Mouse (Mus musculus): ENCODE measurements at regions not wholly inside any gene's neighbourhood (a gene's known extent, or its start where the extent isn't known, plus 50 kb on each side); places are given as distances from the start of the nearest gene placed in this dataset.
"Not testable (repeated sequence)": the region's sequence is repeated elsewhere in the genome, so short reads cannot be mapped to it uniquely, and the experiment has no call there.

DNA sequence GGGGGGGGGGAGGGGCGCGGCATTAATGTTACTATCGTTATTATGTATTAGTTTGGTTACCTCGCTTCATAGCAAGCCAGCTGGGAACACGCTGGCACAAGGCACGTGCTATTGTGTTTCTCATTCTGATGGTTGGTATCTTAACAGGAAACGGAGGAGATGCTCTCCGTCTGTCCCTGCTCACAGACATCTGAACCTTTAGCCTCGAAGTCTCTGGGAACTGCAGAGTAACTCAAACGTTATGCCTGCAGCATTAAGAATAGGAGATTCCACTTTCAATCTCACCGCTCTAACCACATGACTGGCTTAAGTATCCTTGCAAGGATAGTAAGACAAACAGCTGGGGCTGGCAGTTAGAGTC is 80.0 kb downstream of the Nfkbiz start:
- in situ Hi-C loops (cut with MboI, MseI) = no loop called here

DNA sequence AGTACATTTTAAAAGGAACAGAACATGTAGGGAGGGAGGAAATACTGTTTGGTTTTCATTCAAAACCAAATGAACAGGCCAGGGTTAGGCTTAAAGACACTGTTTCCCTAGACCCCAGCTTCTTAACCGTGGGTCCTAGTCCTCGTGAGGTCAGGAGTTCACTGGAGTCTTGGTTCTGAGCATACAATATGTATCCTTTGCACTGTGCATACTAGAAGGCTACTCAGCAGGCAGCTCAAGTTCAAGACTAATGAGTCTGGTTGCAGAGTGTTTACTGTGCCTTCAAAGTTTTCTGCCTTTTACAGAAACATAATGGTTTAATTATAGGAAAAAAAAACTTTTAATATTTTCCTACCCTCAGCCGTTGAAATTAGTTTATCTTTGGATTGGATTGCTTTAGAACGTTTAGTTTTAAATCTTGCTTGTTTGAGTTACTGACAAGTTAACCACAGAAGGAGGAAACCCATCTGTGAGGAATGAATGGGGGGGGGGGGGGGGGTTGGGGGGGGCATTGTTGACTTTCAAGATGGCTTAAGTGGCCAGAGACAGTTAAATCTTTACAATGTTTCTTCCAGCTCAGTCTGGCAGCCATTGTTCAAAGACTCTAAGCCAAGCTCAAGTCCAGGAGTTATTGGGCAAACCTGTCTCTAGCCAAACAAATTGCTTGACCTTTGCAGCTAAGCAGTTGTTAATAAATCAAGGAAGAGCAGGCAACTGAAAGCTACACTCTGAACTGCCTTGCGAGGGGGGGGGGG is 80.6 kb downstream of the Nfkbiz start:
- in situ Hi-C loops (cut with MboI, MseI) = no loop called here

DNA sequence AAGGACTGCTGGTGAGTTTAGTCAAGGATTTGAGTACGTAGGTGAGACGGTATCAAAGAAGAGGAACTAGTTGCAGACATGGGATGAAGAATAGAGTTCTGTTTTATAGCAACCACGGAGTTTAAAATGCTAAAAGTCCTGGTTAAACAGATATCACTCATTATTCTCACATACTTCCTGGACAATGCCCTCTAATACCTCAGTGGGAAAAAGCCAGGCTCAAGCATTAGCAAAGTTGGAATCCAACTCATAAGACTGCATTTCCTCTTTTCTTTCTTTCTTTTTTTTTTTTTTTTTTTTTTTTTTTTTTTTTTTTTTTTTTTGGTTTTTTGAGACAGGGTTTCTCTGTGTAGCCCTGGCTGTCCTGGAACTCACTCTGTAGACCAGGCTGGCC is 81.3 kb downstream of the Nfkbiz start:
- in situ Hi-C loops (cut with MboI, MseI) = not testable (repeated sequence)

DNA sequence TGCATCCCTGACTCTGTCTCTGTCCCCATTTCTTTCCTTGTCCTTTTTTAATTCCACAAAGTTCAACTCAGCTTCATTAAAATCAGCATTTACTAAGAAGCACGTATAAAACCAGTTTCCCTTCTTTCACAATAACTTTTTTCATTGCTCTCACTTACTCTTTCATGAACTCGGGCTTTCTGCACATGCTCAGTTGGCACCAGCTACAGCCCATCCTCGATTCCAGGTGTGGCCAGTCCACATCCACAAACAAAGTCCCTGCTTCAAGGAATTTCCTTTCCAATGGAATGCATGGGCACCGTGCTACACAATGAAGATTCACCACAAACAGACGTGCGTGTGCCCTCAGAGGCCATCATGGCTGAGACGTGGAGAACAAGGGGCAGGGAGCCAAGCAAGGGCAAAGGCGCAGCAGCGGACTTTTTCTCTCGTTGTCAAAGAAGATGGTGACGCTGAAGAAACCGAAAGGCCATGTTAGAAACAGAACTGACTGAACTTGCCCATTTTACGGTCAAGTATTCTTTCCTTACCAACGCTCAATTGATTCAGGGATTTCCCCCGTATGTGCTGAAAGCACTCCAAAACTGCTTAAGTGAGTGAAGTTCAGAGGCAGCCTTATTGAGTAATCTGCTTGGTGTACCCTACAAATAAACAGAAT is 81.8 kb downstream of the Nfkbiz start:
- in situ Hi-C loops (cut with MboI, MseI) = no loop called here

DNA sequence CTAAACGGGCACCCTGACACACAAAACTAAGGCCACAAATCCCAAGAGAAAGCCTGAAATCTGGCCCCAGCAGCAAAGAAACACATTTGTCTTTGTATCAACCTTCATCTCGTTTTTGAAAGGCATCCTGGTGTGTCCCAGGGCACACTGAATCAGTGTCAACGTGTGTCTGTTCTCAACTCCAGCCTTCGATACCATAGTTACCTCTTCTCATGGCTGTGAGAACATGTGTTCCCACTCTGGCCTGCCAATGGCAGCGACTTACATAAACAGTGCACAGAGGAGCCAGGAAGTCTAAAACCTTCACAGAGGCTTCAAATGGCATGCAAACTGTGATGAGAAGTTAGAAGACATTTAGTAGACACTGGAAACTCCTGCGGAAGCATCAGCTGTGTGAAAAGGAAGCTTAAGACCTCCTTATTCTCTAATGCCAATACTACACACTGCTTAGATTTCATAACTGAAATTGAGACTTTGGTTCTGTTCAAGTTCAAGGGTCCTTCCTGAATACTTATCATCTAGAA is 83.3 kb downstream of the Nfkbiz start:
- in situ Hi-C loops (cut with MboI, MseI) = no loop called here

DNA sequence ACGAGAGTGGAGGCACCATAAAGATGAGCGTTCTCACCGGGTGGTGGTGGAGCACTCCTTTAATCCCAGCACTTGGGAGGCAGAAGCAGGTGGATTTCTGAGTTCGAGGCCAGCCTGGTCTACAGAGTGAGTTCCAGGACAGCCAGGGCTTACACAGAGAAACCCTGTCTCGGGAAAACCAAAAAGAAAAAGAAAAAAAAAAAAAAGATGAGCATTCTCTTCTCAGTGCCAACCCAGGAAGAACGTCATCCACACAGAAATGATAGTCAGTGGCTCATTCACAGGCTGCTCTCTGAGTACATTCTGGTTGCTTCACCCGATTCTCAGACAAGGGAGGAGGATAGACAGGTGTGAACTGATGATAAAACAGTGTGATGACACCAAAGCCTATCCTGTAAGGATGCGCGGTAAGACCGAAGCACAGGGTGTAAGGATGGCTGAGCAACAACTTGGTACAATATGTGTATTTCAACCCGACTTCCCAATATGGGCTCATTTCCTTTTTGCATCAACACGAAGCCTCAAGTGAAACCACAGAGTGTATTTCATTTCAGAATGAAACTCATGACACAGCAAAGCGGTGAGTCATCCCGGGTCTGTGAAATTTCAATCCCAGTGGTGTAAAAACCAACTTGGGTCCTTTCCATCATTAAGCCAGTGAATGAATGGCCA is 84.5 kb downstream of the Nfkbiz start:
- in situ Hi-C loops (cut with MboI, MseI) = no loop called here

DNA sequence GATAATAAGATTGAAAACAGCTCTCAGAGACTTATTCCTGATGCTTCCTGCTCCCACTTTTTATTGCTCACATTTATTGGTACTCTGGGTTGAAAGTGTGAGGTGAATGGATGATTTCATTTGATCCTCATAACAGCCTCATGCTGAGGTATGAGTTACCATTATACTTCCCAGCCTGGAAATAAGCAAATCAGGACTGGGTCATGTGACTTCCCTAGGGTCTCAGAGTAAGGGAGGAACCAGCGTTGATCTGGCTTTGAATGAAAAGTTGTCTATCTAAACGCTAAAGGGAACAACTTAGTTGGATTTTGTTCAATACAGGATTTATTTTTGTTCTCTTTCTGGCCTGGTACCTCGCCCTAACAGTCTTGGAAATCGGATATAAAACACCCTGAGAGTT is 85.3 kb downstream of the Nfkbiz start:
- in situ Hi-C loops (cut with MboI, MseI) = no loop called here

DNA sequence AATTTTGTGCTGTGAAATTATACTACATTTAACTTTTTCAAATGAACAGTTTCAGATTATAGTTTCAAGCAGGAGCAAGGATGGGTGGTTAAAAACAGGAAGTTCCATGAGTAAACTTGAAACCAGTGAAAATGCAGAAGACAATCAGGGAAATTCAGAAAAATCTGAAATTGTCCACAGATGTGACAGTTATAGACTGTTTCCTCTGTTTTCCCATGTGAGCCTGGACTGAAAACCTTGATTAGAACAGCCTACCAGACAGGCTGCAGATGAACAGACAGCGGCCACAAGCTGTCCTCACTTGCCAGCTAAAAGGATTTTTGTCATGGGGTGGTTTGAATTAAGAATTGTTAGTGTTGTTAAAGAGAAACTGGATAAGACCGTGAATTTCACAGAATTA is 91.4 kb downstream of the Nfkbiz start:
- in situ Hi-C loops (cut with MboI, MseI) = loop anchor here (5.0 kb wide), 1 partner anchor 90 kb away; the partner anchor contains the start of gene Nfkbiz

DNA sequence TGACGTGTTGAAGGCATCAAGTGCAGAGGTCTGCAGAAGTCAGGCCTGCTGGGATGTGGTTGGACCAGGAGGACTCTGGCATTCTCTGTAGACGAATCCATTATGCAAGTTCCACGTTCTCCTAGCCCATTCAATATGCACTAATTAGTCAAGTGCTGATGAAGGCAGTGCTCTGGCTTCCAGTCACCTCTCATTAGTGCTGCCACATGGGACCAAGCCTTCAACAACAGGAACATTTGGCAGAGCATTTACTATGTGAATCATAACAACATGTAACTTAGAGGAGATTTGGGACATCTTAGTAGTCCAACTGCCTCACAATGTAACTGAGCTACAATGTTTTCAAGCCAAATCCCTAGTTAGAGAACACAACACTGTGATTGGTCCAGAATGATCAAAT is 92.5 kb downstream of the Nfkbiz start:
- in situ Hi-C loops (cut with MboI, MseI) = loop anchor here (5.0 kb wide), 1 partner anchor 91 kb away; the partner anchor contains the start of gene Nfkbiz

DNA sequence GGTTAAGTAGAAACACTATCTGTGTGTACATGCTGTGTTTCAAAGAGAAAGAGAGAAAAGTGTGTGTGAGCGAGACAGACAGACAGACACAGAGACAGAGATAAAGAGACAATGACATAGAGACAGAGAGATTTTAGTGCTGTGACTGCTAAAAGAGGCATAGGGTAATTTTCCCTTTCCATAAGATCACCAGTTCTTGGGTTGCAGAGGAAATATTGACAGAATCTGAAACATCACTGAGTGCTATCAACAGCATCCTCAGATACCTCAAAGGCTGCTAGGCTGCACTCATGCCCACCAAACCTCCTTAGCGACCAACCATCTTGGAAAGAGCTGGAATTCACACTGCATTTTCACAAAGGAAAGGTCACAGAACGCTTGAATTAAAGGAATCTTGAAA is 93.6 kb downstream of the Nfkbiz start:
- in situ Hi-C loops (cut with MboI, MseI) = loop anchor here (5.0 kb wide), 1 partner anchor 92 kb away; the partner anchor contains the start of gene Nfkbiz

DNA sequence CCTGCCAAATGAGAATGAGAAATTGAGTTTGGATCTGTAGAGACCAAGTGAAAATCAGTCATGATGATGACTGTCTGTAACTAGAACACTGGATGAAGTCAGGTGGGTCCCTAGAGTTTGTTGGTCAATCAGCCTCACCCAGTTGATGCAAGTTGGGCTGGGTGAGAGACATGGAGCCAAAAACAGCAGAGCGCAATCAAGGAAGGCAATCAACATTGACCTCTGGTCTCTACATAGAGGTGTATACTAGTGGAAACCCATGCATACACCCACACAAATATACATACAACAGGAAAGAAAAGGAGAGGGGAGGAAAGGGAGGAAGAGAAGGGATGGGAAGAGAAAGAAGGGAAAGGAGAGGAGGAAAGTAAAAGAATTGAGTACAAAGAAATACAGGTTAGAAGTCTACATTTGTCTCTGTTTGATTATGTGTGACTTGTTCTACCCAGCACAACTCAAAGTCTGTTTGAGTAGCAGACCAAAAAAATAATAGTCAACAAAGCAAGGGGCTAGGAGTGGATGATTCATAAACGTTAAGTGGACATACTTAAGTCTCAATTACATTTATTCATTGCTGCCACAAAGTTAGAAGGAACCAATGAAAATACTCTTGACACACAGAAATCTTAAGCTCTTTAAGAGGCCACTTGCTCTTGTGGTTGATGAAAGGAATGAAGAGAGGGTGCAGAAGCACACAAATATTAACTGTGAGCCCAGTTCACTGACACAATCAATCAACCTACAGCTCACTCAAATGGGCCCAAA is 97.4 kb downstream of the Nfkbiz start:
- in situ Hi-C loops (cut with MboI, MseI) = no loop called here

DNA sequence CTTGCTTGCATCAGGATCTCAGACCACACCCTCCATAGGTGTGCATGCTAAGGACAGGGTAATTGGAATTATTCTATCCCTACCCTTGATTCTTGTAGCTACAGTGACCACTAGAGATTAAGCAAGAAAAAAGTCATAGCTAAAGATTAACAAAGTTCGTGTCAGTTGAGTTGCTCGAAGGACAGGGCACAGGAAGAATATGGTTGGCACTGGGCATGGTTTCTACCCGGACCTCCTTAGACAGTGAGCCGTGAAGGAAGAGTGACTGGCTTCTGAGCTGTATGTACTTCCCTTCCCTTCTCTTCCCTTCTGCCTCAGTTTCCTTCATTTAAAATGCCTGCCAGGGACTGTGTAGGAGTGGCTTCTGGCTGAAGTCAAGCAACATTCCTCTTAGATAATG is 100.0 kb downstream of the Nfkbiz start:
- in situ Hi-C loops (cut with MboI, MseI) = loop anchor here (10.0 kb wide), 1 partner anchor 104 kb away; no protein-coding TSS in a partner anchor

DNA sequence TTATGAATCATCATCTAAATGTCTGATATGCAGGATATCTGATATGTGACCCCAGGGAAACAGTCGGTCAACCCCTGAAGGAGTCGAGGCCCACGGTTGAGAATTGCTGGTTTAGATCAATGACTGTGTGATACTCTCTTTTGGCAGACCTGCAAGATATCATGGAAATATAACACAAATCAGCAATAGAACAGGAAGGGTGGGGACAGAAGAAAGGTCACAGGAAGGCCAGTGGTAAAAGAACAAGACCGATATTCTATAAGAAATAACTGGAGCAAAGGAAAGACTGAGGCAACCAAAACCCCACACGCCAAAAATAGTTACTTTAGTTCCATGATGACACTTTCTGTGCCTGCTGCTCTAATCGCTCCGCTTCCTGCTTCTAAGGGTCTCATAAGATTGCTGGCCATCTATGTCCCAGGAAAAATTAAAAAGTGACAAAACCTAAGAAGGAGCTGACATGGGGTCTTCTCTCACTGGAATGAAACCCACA is 103.2 kb downstream of the Nfkbiz start:
- in situ Hi-C loops (cut with MboI, MseI) = loop anchor here (10.0 kb wide), 1 partner anchor 101 kb away; no protein-coding TSS in a partner anchor

DNA sequence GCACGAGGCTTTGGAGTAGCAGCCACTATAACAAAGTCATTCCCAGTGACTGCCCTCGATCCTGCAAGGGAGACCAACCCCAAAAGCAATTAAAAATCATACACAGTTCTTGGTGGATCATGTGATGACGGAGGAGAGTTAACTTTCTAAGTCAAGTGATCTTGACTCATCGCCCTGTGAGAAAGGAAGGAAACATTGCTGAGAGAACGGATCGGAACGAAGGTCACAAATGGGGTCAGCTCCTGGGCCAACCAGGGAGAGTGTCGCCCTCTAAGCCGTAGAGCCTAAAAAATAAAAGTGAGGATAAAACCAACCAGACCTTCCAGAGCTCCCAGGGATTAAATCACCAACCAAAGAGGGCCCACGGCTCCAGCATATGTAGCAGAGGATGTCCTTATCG is 104.4 kb downstream of the Nfkbiz start:
- in situ Hi-C loops (cut with MboI, MseI) = loop anchor here (10.0 kb wide), 1 partner anchor 100 kb away; no protein-coding TSS in a partner anchor

DNA sequence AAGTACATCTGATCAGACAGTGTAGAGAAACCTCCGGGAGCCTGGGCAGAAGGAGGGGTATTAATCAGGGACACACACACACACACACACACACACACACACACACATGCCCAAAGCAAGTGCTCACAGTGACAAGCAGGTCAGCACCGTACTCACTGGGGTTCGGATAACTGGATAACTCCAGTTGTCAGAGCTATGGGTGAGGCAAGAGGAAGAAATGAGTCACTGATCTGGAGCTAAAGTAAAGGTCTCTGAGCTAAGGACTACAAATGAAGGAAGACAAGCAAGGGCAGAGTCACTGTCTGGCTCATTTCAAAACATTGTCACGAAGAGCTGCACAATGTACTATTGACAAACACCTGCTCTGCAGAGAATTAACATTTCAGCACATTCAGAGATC is 104.9 kb downstream of the Nfkbiz start:
- in situ Hi-C loops (cut with MboI, MseI) = loop anchor here (10.0 kb wide), 1 partner anchor 99 kb away; no protein-coding TSS in a partner anchor

DNA sequence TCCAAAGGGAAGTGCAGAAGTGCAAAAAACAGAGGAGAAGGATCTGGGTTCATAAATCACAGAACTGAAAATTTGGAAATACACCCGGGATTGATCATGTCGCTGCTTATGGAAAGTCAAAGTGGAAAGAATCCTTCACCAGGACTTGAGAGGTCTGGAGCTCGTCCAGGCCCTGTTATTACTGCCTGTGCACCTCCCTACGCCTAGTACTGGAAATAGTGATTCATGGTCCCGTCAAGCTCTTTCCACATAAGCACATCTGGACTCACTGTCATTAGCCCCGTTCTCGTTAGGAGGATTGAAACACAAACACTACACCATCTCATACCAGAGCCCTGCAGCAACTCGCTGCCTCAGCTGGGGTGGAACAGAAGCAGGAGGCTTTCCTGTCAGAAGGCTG is 107.7 kb downstream of the Nfkbiz start:
- in situ Hi-C loops (cut with MboI, MseI) = loop anchor here (10.0 kb wide), 1 partner anchor 96 kb away; no protein-coding TSS in a partner anchor

DNA sequence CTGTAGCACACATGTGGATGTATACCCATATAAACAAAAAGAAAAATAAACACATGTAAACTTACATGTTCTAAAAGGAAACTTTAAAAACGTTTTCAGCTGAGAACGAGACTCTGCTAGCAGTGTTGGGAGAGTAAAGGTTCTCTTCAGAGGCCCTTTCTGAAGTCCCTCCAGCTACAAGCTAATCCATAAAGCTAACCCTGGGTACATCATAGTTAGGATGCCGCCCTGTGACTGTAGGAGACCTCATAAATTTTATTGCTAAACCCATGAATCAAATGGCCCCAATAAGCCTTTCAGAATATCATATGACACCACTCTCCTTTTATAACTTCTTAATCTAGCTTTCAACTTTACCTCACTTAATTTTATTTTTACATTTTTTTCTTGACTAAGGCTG is 112.2 kb downstream of the Nfkbiz start:
- in situ Hi-C loops (cut with MboI, MseI) = loop anchor here (10.0 kb wide), 1 partner anchor 202 kb away; no protein-coding TSS in a partner anchor

DNA sequence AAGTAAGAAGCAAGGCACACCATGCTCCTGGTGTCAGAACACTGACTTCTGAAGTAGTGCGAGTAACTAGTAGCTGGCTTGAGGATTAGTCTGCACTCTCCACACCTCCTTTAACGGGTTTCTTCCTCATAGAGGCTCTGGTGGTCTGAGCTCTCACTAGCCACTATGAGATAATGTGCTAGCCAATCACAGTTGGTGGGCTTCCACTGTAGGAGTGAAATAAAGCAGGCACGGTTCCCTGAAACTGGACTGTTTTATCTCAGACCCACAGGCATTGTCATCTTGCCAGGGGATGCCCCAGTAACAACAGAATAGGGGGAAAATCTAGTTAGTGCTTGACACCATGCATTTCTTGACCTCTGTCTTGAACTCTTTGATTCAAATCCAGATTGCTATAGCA is 118.3 kb downstream of the Nfkbiz start:
- in situ Hi-C loops (cut with MboI, MseI) = loop anchor here (10.0 kb wide), 1 partner anchor 196 kb away; no protein-coding TSS in a partner anchor

DNA sequence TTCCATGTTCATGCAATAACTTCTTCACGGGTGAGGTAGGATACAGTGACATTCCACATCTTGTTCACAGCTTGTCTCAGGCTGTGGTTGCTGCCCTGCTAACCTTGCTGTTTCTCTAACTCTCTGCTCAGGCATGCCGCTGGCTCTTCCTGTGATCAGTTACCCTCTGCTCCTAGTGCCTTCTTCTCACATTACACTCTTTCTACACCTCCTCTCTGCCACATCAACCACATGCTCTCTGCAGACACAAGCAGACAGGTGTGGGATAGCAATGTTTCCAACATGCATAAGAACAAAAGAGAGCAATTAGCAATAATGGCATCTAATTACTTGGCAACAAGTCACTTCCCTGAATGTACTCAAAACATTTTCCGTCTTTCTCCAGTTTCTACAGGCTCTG is 128.7 kb downstream of the Nfkbiz start:
- in situ Hi-C loops (cut with MboI, MseI) = no loop called here

DNA sequence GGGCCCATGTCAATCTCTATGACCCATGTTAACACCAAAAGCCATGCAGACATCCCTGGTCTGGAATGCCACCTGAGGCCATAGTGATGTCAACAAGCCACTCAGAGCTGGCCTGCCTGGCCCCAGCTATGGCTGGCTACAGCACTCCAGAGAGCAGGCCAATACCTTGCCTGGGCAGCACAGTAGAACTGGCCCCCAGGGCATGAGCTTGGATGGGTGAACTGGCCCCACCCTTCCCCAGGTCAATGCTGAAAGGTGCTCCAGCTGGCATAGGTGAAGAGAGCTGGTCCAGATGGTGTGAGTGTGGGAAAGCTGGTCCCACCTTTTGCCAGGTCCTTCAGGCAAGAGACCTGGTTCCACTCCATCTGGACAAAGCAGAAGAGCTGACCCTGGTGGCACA is 132.2 kb downstream of the Nfkbiz start:
- in situ Hi-C loops (cut with MboI, MseI) = loop anchor here (5.0 kb wide), 1 partner anchor 96 kb away; no protein-coding TSS in a partner anchor

DNA sequence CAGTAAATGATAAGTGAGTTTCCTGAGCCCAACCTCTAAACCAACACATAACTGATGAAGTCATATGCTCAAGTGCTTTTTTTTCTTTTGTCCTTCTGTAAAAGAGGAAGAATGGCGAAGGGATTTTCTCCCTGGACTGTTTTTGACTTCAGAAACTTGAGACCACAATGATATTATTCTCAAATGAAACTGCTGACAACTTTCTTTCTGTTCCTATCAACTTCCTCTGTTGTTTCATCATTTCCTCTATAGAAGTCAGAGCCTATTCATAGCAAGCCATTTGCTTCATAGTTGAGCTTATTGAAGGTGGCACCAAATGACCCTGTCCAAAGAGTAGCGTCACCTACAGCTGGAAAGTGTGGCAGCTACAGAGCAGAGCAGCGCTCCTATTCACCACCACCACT is 140.2 kb downstream of the Nfkbiz start:
- in situ Hi-C loops (cut with MboI, MseI) = loop anchor here (25.0 kb wide), 1 partner anchor 386 kb away; no protein-coding TSS in a partner anchor
